Mouse (Mus musculus) right cerebral cortex, adult 2 months (tissue): ENCODE data around the gene Rasgrp4.
A peak's percentile ranks its signal among the peaks of the same experiment; 100 is the strongest.

Source experiments
- DNase-seq, 2 experiments: peaks; one replicate each; pipeline ENCODE4 v3.0.0; 2021 to 2022; ENCODE audit warnings: low spot score in 2 of 2

Gene Rasgrp4

DNA sequence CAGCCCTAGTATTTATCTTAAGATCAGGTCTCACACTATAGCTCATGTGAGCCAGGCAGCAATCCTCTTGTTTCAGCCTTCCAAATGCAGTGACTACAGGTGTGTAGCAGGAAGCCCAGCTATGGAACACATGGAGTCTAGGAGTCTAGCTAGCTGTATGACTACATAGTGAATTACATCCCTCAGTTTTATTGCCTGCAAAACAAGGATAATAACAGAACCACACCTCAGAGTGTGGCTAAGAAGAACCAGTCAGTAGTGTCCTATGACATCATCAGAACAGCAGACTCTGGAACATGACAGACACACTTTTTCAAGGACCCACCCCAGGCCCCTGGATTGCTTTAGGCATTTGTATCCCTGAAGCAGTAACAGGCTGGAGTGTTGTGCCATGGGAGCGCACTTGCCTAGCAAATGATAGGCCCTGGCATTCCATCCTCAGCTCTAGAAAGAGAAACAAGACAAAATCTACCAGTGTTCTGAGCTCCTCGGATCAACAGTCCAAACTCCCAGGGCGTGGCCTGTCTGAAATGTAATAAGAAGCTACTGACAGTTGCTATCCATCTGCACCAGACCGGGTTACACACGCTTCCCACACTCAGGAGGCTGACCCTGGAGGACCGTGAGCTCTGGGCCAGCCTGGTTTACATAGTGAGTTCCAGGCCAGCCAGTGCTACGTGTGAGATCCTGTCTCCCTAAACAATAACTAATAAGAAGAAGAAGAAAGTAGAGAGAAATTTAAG, 12.1 kb downstream of the Rasgrp4 start:
- DNase-seq: no peak

DNA sequence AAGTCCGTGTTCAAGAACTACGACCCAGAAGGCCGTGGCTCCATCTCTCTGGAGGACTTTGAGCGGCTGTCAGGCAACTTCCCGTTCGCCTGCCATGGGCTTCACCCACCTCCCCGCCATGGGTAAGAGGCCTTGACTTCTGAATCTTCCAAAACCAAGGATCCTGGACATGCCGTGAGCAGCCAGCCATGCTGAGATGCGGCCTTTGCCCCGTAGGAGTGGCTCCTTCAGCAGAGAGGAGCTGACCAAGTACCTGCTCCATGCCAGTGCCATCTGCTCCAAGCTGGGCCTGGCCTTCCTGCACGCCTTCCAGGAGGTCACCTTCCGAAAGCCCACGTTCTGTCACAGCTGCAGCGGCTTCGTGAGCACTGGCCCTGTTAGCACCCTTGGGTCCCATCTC, 14.1 kb downstream of the Rasgrp4 start:
- DNase-seq: no peak

DNA sequence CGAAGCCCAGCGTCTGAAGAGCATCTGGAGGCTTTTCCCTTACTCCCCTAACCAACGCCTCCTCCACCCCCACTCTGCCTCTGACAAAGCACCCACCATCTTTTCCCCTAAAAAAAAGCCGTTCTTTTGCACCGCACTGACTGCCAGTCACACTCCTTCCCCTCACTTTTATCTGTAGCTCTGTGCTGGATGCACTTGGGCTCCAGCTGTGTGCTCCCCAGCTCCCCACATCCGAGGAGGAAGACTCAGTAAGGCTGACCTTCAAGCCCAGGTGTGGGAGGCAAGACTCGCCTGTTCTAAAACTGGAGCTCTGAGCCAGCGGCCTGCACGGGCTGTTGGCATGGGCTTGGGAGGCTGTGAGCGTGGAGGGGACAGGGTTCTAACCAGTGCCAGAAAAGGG, 16.8 kb downstream of the Rasgrp4 start:
- no peak for DNase-seq

DNA sequence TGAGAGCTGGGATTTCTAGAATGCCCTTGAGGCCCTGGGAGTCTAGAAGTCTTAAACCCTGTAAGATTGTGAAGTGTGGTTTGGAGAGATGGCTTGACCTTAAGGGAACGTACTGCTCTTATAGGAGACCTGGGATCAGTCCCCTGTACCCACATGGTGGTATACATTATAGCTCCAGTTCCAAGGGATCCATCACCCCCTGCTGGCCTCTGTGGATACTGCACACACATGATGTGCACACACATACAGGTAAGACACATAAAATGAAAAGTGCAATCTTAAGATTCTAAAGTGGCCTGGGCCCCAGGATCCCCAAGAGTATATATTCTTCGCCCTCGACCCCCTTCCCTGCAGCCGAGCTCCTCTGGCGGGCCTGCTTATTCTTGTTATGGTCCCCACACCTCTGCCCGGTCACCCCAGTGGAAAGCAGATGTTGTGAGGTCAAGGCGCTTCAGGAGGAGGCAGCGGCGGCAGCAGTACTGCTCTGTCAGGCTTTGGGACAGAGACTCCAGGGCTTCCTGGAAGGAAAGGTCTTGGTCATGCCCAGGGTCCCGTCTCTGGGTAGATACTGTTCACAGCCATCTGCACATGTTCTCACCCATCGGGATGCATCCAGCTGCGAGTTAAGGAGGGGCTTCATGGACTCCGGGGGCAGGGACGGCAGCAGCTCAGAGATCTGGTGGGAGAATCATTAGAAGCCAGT, 19.5 kb downstream of the Rasgrp4 start:
- DNase-seq: no peak

DNA sequence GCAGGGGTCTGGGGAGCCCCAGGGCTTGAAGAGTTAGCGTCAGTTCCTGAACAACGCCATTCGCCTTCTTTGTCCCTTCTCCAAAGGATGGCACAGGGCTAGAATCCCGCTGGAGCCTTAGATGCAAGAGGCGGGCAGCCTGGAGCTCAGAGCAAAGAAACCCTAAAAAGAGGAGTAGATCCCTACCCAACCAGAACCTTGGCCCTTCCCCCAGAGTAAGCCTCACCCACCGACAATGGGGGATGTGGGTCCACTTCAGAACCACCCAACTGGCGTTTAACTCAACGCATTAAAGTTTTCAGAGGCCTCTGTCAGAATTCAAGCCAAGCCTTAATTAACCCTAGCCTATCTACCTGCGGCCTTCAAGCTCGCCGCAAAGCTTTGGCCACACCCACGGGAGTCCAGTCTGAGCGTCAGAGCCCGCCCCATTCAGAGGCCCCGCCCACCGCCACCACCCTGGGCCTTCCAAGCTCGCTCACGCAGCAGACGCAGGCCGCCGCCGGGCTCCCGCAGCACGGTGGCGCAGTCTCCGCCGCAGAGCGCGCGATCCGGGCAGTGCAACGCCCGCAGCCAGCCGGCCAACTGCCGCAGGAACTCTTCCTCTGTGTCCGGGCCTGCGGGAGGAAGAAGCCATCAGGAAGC, 20.7 kb downstream of the Rasgrp4 start:
- peak; percentile 90 for DNase-seq

DNA sequence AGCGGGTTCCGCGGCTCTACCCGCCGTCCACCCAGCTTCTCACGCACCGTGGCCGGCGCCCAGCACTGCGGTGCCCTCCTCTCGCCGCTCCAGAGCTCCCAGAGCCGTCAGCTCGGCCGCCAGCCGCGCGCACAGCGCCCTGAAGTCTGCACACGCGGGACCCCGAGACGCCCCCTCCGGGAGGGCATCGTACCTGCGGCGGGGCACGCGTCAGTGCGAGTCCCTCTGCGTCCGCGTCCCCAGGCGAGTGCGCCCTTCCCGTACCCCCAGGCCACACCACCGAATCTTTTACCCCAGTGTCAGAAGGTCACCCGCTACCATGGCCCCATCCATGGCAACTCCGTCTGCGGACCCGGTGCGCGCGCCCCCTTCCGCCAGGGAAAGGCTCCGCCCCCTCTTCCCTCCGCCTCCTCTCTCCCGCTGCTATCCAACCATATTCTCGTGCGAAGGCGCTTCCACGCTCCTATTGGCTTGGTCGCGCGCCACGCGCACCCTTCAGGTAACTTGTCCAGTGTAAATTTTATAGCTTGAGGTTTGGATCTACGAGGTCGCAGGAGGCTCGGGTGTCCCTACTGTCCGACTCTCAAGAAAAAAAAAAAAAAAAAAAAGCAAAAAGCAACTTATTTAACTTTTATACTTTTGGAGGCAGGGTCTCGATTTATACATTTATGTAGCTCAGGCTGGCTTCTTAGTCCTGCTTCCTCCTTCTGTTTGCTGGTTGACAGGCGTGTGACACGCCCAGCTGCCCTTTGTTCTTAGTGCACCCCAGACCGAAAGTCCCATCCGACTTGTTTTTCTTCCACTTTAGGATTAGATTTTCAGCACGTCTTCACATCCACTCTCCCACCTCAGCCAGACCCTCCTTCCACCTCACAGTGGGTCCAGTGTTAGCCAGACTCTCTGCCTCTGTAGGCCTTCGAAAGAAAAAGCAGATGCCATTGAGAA, 21.5 kb downstream of the Rasgrp4 start, which contains the start of gene Fam98c:
Fam98c (minus strand) TSS at position 397 of the 945 bp plus-strand sequence.
- peak; percentile 81 to 87 for DNase-seq

DNA sequence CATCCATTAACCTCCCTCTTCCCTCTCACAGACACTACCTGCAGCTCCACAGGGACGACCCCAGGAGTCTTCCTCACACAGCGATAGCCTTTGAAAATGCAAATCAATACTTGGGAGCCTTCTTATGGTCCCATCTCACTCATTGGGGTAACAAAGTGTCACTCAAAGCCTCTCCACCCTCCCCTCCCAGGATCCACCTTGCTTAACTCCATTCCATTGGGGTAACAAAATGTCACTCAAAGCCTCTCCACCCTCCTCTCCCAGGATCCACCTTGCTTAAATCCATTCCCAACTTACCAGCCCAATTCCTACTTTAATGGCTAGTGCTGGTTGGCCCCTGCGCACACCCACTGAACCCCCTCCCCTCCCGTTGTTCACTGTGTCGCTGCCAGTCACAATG, 23.6 kb downstream of the Rasgrp4 start:
- DNase-seq: no peak

DNA sequence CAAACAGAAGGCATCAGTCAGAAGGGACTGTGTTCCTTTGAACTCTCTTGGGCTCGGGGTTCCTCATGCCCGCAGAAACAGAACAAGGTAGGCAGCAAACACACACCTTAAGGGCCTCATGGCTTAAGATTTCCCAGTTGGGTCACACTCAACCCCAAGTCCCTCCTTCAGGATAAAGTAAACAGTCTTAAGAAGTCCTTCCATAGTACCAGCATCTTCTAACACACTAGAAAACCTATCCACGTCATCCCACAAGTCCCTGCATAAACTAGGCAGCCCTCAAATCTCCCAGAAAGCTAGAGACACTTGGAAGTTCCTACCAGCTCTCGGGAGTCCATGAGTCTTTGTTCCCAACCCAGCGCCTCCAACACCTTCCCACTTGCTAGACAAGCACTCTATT, 27.6 kb downstream of the Rasgrp4 start:
- no peak for DNase-seq

DNA sequence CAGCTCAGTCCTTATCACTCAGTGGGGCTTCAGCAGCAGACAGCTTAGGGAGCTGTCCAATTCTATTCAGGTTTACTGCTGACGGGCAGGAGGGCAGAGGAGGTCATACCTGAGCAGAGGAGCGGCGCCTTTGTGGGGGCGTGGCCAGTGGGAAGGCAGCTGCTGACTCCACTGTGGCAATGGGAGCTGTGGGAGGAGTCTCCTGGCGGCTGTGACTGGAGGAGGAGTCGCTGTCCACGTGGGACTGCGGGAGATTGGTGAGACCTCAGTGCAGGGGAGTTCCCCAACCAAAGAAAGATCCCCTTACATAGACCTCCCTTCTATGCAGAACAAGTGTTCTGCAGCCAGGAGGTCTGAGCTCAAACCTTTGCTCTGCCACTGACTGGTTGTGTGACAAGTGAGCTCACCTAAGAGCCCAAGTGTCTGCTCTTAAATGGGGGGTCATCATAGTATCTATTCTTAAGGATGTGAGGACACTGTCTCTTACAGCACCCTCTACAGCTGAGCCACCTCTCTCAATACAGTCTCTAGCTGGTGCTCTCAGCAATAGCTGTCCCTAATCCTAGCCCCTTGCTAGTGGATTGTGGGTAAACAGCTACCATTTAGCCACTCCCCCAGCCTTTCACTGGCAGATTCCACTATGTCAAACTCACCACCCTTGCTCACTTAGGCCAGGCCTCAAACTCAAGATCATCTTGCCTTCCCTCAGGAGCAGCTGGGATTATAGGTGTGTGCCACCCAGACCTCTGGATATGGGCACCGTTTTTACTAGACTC, 28.3 kb downstream of the Rasgrp4 start:
- DNase-seq: no peak

DNA sequence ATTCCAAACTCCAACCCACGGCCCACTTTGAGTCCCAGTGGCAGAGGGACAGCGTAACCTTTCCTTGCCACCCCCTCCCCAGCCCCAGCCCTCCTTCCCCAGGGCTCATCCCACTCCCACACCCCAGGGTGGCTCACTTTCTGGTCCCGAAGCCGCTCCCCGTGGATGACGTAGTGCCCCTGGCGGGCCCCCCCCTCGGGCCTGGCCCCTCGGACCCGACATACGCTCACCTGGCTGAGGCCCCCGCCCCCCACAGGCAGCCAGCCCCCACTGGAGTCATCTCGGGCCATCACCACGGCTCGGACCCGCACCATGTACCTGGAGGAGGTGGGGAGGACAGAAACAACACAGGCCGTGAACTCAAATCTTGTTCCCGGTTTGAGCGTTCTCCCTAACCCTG, 33.0 kb downstream of the Rasgrp4 start:
- DNase-seq: no peak

DNA sequence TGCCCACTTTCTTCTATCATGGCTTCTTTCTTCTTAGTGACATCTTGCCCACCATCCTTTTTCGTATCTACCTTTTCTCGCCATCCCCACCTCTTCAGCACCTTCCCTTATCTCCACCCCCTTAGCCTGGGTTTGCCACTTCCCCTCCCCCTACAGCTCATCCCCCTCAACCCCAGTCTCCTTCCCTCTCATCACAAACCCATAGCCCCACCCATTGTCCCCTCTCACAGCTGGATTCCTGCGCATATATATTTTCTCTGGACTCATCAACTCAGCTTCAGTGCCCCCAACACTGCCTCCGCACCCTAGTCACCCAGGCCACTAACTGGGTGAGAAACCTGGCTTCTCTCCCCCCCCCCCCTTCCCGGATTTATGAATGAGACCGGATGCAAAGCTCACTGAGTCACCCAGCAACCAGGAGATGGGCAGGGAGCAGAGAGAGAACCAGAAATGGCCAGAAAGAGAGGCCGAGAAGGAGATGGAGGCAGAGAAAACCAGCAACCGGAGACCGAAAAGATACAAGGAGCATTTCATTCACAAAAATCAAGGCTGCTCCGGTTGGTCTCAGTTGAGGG, 33.6 kb downstream of the Rasgrp4 start:
- DNase-seq: no peak

DNA sequence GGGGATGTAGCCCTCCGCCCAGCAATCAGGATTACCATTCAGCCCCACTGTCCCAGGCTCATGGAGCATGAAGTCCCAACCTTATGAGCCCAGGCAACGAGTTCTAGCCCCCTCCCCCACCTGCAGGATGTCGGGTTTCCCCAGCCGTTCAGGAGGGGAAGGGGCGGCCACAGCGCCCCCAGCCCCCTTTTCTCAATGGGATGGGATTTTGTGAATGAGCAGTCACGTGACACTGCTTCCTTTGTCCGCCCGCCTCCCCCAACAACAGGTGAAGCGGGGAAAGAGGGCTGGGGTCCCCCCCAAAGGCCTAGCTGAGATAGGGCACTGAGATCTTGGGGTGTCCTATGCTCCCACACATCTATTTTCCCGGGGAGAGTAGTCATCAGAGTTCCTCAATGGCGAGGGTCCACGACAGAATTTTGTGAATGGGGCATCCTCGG, 34.2 kb downstream of the Rasgrp4 start:
- DNase-seq: peak in 1 of 2 experiments; percentile 40

DNA sequence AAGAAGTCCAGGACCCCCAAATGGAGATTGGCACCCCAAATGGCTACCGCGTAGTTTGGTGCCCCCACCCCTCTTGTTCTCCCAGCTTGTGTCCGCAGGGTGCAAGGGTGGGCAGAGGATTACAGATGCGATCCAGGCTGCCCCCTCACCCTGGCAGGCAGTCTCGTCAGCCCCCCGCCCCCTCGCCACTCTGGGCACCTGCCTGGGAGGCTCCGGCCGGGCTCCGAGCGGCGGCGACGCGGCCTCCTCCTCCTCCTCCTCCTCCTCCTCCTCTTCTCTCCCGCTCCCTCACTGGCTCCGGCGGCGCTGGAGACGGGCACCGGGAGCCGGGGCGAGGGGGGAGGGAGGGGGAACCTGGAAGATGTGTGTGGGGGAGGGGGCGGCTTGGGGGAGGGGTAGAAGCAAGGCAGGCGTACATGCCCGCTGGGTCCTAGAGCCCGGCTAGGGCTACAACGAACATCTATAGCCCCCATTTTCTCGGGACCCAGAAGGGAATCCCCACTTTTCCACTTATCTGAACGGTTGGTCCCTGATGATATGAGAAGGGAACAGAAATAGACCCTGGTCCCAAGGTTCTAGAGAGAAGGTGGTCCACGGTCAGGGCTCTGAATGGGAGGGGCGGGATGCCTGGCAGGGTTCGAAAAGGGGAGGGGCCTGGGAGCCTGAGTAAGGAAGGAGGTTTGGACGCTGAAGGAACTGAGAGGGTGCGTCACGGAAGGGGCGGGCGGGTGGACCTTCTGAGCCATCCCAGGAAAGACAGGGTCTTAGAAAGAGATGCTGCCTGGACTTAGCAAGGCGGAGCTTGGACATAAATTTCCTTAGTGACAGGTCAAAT, 34.8 kb downstream of the Rasgrp4 start:
- DNase-seq: peak; percentile 78 to 88

DNA sequence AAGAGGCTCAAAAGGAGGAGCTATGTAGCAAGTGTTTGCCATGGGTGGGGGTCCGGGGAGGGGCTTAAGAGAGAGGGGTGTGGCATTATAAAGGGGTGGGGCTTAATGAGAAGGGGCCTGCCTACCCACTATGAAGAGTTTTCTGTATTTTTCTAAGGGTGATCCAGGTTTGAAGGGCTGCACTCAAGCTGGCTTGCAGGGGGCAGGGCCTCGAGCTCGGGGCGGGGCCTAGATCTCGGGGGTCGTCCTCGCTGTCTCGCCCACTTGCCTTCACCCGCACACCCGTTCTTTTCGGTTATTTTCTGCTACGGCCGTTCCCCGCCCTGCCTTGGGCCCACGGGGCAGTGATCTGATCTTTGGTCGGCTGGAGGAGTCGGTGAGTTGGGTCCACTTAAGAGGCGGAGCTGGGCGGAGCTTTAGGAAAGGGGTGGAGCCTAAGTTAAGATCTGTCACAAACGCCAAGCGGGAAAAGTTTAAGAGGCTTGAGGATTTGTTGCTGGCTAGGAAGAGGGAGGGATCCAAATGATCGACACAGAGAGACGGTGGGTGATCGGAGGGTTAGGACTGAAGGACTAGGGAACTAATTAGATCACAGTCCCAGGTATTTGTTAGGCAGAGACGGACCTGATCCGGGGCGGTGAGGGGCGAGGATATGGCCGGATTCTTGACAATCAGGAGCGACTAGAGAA, 35.6 kb downstream of the Rasgrp4 start, which contains the start of the genes Ggn and Spred3:
Ggn (plus strand) TSS at position 145 of the 689 bp plus-strand sequence.
Spred3 (minus strand) TSS at position 346 of the 689 bp plus-strand sequence.
- peak; percentile 39 to 64 for DNase-seq

DNA sequence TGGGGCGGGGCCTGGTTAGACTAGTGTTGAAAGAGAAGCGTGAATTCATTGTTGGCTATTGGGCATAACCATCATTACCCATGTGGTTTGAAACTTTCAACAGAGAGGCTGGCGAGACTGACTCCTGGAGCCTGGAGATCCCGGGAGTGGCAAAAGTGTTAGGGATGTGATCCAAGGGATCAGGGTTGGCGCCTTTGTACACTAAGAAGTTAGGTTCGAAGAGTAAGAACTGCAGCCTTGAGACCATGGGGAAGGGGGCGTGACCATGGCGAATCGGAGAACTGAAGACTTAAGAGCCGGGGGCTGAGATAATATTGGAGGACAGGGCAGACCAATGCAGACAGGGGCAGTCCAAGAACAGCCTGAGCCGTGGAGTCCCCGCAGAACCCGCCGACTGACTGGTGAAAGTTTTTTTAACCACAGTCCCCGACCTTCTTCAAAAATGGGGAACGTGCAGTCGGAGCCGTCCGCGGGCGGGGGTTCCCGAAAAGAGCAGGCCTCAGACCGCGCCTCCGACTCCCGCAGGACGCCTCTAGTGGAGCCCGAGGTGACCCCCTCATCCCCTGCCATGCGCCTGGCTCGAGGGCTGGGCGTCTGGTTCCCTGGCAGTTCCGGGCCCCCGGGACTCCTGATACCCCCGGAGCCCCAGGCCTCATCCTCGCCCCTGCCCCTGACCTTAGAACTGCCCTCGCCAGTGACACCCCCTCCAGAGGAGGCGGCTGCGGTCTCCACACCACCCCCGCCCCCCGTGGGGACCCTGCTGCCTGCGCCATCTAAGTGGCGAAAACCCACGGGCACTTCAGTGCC, 36.3 kb downstream of the Rasgrp4 start:
- no peak for DNase-seq

DNA sequence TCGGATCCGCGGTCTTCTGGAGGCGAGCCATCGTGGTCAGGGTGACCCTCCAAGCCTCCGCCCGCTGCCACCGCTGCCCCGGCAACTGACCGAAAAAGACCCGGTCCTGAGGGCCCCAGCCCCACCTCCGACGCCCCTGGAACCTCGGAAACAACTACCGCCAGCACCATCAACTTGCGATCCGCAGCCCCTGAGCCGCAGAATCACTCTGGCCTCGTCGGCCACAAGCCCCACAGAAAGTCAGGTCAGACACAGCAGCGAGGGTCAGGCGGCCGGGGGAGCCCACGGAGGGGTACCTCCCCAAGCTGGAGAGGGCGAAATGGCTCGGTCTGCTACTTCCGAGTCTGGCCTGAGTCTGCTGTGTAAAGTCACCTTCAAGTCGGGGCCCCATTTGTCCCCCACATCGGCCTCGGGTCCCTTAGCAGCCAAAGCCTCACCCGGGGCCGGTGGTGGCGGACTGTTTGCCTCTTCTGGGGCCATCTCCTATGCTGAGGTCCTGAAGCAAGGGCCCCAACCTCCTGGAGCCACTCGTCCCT, 37.0 kb downstream of the Rasgrp4 start:
- no peak for DNase-seq

DNA sequence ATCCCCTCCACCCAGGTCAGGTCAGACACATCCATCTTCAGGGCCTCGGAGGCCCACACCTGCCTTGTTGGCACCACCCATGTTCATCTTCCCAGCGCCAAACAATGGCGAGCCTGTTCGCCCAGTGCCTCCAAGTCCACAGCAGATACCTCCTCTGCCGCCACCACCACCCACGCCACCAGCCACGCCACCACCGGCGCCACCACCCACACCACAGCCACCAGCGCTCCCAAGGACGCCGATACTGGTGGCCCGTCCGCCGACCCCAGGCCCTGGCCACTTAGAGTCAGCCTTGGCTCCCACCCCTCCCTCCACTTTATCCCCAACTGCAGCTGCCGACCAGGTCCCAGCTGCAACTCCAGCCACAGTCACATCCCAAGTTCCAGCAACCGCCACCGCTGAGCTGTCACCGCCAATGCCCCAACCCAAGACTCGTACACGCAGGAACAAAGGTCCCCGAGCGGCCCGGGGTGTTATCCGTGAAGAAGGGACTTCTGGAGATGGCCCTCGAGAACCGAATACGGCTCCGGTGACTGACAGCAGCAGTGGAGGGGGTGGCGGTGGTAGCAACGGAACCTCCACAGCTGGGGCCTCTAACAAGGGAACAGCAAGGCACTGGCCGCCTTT, 37.9 kb downstream of the Rasgrp4 start:
- no peak for DNase-seq
